Mouse (Mus musculus): ENCODE data around the gene Rab40c. TPM values are rescaled to one million over a fixed set of nuclear protein-coding genes. Genes with fewer than 3 reads are reported as not detected.
A peak's percentile ranks its signal among the peaks of the same experiment; 100 is the strongest.

The Rab40c gene
- total and polyA plus RNA-seq, 3 experiments = 9.3 to 12.4 (median 10.8) TPM

DNA sequence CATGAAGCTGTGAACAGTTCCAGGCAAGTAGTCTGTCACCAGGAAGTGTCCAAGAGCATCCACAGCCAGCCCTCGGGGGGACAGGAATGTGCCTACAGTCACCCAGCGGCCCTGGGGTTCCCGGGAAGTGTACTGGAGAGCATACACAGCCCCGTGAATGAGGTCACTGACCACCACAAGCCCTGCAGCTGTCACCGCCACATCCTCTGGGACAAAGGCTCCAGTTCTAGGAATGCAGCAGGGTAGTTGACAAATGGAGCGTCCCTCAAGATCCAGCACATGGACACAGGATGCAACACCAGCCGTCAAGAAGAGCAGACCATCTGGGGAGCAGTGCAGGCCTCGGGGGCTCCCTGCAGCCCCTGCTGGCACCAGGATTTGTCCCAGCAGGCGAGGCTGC lies 24.2 kb upstream of the Rab40c start:
- no peaks in the 10 kb centered on the region for H3K9me3 ChIP-seq (replicated peaks)
- TF ChIP-seq POLR2AphosphoS5 (IDR thresholded peaks at IDR 0.05; ENCODE audit: insufficient replicate concordance, low read depth, low read length) = no peak
- TF ChIP-seq CTCF (IDR thresholded peaks at IDR 0.05; ENCODE audit: low read depth, low read length) = no peak
- no peak for TF ChIP-seq TAL1 (conservative IDR thresholded peaks at IDR 0.05; ENCODE audit: low read depth, low read length)
- no peak for TF ChIP-seq GATA1 (IDR thresholded peaks at IDR 0.05; ENCODE audit: borderline replicate concordance, low read length)
- no peak for TF ChIP-seq GATA2 (IDR thresholded peaks at IDR 0.05; ENCODE audit: borderline replicate concordance, low read depth, low read length)
- peaks cover 82% of the 10 kb centered on the region for H3K4me1 ChIP-seq (ENCODE audit: insufficient read depth, low read depth, low read length)
- peak overlapping the region; percentile 90; the same call in 1 of the 2 replicates for H3K4me3 ChIP-seq (ENCODE audit: low read depth, low read length)
- peaks cover 20% of the 10 kb centered on the region for H3K36me3 ChIP-seq (replicated peaks)
- DNase-seq (ENCODE audit: low spot score) = no peak
- H3K27me3 ChIP-seq (ENCODE audit: insufficient read depth, low read length) = no peaks in the 10 kb centered on the region; the same call in 1 of the 2 replicates
- ATAC-seq (ENCODE audit: extremely low read depth, insufficient number of reproducible peaks, low FRiP score, poor library complexity, severe bottlenecking) = no peak

- H3K4me1 ChIP-seq (ENCODE audit: insufficient read depth, low read depth, low read length) = peaks cover 83% of the 10 kb centered on the region
- H3K27me3 ChIP-seq (ENCODE audit: insufficient read depth, low read length) = no peaks in the 10 kb centered on the region
- peaks cover 24% of the 10 kb centered on the region for H3K36me3 ChIP-seq (replicated peaks)
- ATAC-seq (ENCODE audit: extremely low read depth, insufficient number of reproducible peaks, low FRiP score, poor library complexity, severe bottlenecking) = no peak
- peak overlapping the region; percentile 90; the same call in 1 of the 2 replicates for H3K4me3 ChIP-seq (ENCODE audit: low read depth, low read length)
- no peak for TF ChIP-seq TAL1 (conservative IDR thresholded peaks at IDR 0.05; ENCODE audit: low read depth, low read length)
- TF ChIP-seq GATA2 (IDR thresholded peaks at IDR 0.05; ENCODE audit: borderline replicate concordance, low read depth, low read length) = no peak
- TF ChIP-seq CTCF (IDR thresholded peaks at IDR 0.05; ENCODE audit: low read depth, low read length) = no peak
- no peak for TF ChIP-seq GATA1 (IDR thresholded peaks at IDR 0.05; ENCODE audit: borderline replicate concordance, low read length)
- no peak for TF ChIP-seq POLR2AphosphoS5 (IDR thresholded peaks at IDR 0.05; ENCODE audit: insufficient replicate concordance, low read depth, low read length)
- DNase-seq (ENCODE audit: low spot score) = no peak
- no peaks in the 10 kb centered on the region for H3K9me3 ChIP-seq (replicated peaks)
These were observed 23.7 kb upstream of the Rab40c start for GRCm38 (mm10) chr17:25943221-25943620.

GRCm38 (mm10) chr17:25942597-25943151 lies 23.1 kb upstream of the Rab40c start:
- ATAC-seq (ENCODE audit: extremely low read depth, insufficient number of reproducible peaks, low FRiP score, poor library complexity, severe bottlenecking) = peak; percentile 82
- H3K4me1 ChIP-seq (ENCODE audit: insufficient read depth, low read depth, low read length) = peaks cover 79% of the 10 kb centered on the region
- no peaks in the 10 kb centered on the region for H3K27me3 ChIP-seq (ENCODE audit: insufficient read depth, low read length)
- peak; percentile 83 for DNase-seq (ENCODE audit: low spot score)
- TF ChIP-seq TAL1 (conservative IDR thresholded peaks at IDR 0.05; ENCODE audit: low read depth, low read length) (peak; percentile 85), CTCF (IDR thresholded peaks at IDR 0.05; ENCODE audit: low read depth, low read length) (no peak)
- H3K4me3 ChIP-seq (ENCODE audit: low read depth, low read length) = peak overlapping the region; percentile 90
- H3K9me3 ChIP-seq (replicated peaks) = no peaks in the 10 kb centered on the region
- H3K36me3 ChIP-seq (replicated peaks) = peaks cover 30% of the 10 kb centered on the region

- Histone ChIP-seq H3K36me3 (replicated peaks) (peaks cover 40% of the 10 kb centered on the region), H3K4me3 (ENCODE audit: low read depth, low read length) (peak overlapping the region; percentile 90), H3K9me3 (replicated peaks) (no peaks in the 10 kb centered on the region), H3K4me1 (ENCODE audit: insufficient read depth, low read depth, low read length) (peaks cover 80% of the 10 kb centered on the region), H3K27me3 (ENCODE audit: insufficient read depth, low read length) (no peaks in the 10 kb centered on the region)
- peak; percentile 74 for DNase-seq (ENCODE audit: low spot score)
- no peak for ATAC-seq (ENCODE audit: extremely low read depth, insufficient number of reproducible peaks, low FRiP score, poor library complexity, severe bottlenecking)
- TF ChIP-seq GATA2 (IDR thresholded peaks at IDR 0.05; ENCODE audit: borderline replicate concordance, low read depth, low read length) (no peak), CTCF (IDR thresholded peaks at IDR 0.05; ENCODE audit: low read depth, low read length) (no peak), POLR2AphosphoS5 (IDR thresholded peaks at IDR 0.05; ENCODE audit: insufficient replicate concordance, low read depth, low read length) (no peak), TAL1 (conservative IDR thresholded peaks at IDR 0.05; ENCODE audit: low read depth, low read length) (no peak), GATA1 (IDR thresholded peaks at IDR 0.05; ENCODE audit: borderline replicate concordance, low read length) (no peak)
These were observed 22.1 kb upstream of the Rab40c start for GRCm38 (mm10) chr17:25941511-25942241.

DNA sequence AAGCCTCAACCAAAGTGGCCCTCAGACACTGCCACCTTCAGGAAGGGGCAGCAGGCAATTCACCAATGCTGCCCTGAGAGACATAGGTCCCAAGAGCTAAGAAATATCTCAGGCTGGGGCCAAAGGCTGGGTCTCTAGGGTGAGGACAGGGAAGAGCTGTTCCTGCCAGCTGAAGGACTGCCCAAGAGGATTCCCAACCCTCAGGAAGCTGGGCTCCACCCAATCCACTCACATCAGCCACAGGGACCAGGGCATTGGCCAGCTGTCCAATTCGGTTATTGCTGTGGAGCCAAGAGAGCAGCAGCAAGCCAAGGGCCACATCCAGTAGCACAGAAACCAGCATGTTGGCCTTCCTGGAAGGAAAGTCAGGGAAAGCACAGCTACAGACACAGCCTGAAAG lies 15.0 kb upstream of the Rab40c start:
- TF ChIP-seq GATA1 (IDR thresholded peaks at IDR 0.05; ENCODE audit: borderline replicate concordance, low read length) (no peak), CTCF (IDR thresholded peaks at IDR 0.05; ENCODE audit: low read depth, low read length) (no peak), POLR2AphosphoS5 (IDR thresholded peaks at IDR 0.05; ENCODE audit: insufficient replicate concordance, low read depth, low read length) (no peak), GATA2 (IDR thresholded peaks at IDR 0.05; ENCODE audit: borderline replicate concordance, low read depth, low read length) (no peak), TAL1 (conservative IDR thresholded peaks at IDR 0.05; ENCODE audit: low read depth, low read length) (no peak)
- H3K4me3 ChIP-seq (ENCODE audit: low read depth, low read length) = no peak overlapping the region
- H3K9me3 ChIP-seq (replicated peaks) = no peaks in the 10 kb centered on the region
- ATAC-seq (ENCODE audit: extremely low read depth, insufficient number of reproducible peaks, low FRiP score, poor library complexity, severe bottlenecking) = no peak
- H3K27me3 ChIP-seq (ENCODE audit: insufficient read depth, low read length) = no peaks in the 10 kb centered on the region
- H3K36me3 ChIP-seq (replicated peaks) = peaks cover 97% of the 10 kb centered on the region
- H3K4me1 ChIP-seq (ENCODE audit: insufficient read depth, low read depth, low read length) = peaks cover 28% of the 10 kb centered on the region
- DNase-seq (ENCODE audit: low spot score) = no peak

- TF ChIP-seq GATA2 (IDR thresholded peaks at IDR 0.05; ENCODE audit: borderline replicate concordance, low read depth, low read length) (no peak), GATA1 (IDR thresholded peaks at IDR 0.05; ENCODE audit: borderline replicate concordance, low read length) (no peak), TAL1 (conservative IDR thresholded peaks at IDR 0.05; ENCODE audit: low read depth, low read length) (no peak), POLR2AphosphoS5 (IDR thresholded peaks at IDR 0.05; ENCODE audit: insufficient replicate concordance, low read depth, low read length) (no peak), CTCF (IDR thresholded peaks at IDR 0.05; ENCODE audit: low read depth, low read length) (no peak)
- ATAC-seq (ENCODE audit: extremely low read depth, insufficient number of reproducible peaks, low FRiP score, poor library complexity, severe bottlenecking) = no peak
- H3K36me3 ChIP-seq (replicated peaks) = peaks cover 74% of the 10 kb centered on the region
- H3K9me3 ChIP-seq (replicated peaks) = no peaks in the 10 kb centered on the region
- no peak for DNase-seq (ENCODE audit: low spot score)
- no peak overlapping the region for H3K4me3 ChIP-seq (ENCODE audit: low read depth, low read length)
- no peaks in the 10 kb centered on the region for H3K27me3 ChIP-seq (ENCODE audit: insufficient read depth, low read length)
- H3K4me1 ChIP-seq (ENCODE audit: insufficient read depth, low read depth, low read length) = peaks cover 17% of the 10 kb centered on the region
These were observed 5.8 kb upstream of the Rab40c start for GRCm38 (mm10) chr17:25925348-25925747.

All from G1E (cell line).